Mouse (Mus musculus) embryo, embryonic 11 days (tissue): ENCODE measurements at regions not wholly inside any gene's neighbourhood (a gene's known extent, or its start where the extent isn't known, plus 50 kb on each side); places are given as distances from the start of the nearest gene placed in this dataset.

Experiments
- DNase-seq: peaks from one replicate; pipeline ENCODE4 v3.0.0-alpha.2; 2015

- no peak for DNase-seq
Measured at GRCm38 (mm10) chr8:9042835-9043792, 352.8 kb upstream of the Arglu1 start.

GRCm38 (mm10) chr8:9029156-9029555 lies 338.8 kb upstream of the Arglu1 start:
- no peak for DNase-seq

GRCm38 (mm10) chr8:9027672-9028071 lies 337.4 kb upstream of the Arglu1 start:
- no peak for DNase-seq

GRCm38 (mm10) chr8:9025872-9026271 lies 335.6 kb upstream of the Arglu1 start:
- DNase-seq: no peak

GRCm38 (mm10) chr8:9025378-9025777 lies 335.1 kb upstream of the Arglu1 start:
- DNase-seq: no peak

GRCm38 (mm10) chr8:9020744-9021143 lies 330.4 kb upstream of the Arglu1 start:
- DNase-seq: no peak

GRCm38 (mm10) chr8:9020180-9020579 lies 329.9 kb upstream of the Arglu1 start:
- no peak for DNase-seq

- no peak for DNase-seq
Measured at GRCm38 (mm10) chr8:9011785-9012510, 321.6 kb upstream of the Arglu1 start.

GRCm38 (mm10) chr8:9008006-9008780 lies 317.9 kb upstream of the Arglu1 start:
- DNase-seq: no peak

GRCm38 (mm10) chr8:8999914-9000313 lies 309.6 kb upstream of the Arglu1 start:
- DNase-seq: no peak

GRCm38 (mm10) chr8:8997621-8998020 lies 307.3 kb upstream of the Arglu1 start:
- DNase-seq: no peak

- DNase-seq: peak; percentile 75
Measured at GRCm38 (mm10) chr8:8994596-8995189, 304.4 kb upstream of the Arglu1 start.

- peak; percentile 61 for DNase-seq
Measured at GRCm38 (mm10) chr8:8994008-8994407, 303.7 kb upstream of the Arglu1 start.

- DNase-seq: peak; percentile 87
Measured at GRCm38 (mm10) chr8:8992461-8993032, 302.2 kb upstream of the Arglu1 start.

GRCm38 (mm10) chr8:8991026-8991425 lies 300.7 kb upstream of the Arglu1 start:
- no peak for DNase-seq

GRCm38 (mm10) chr8:8986068-8986467 lies 295.7 kb upstream of the Arglu1 start:
- DNase-seq: peak; percentile 34

- DNase-seq: no peak
Measured at GRCm38 (mm10) chr8:8985395-8985794, 295.1 kb upstream of the Arglu1 start.

GRCm38 (mm10) chr8:8984829-8985251 lies 294.5 kb upstream of the Arglu1 start:
- DNase-seq: no peak

GRCm38 (mm10) chr8:8984159-8984828 lies 294.0 kb upstream of the Arglu1 start:
- no peak for DNase-seq

- no peak for DNase-seq
Measured at GRCm38 (mm10) chr8:8983133-8983661, 292.9 kb upstream of the Arglu1 start.

GRCm38 (mm10) chr8:8978969-8979368 lies 288.6 kb upstream of the Arglu1 start:
- DNase-seq: no peak
